Mouse (Mus musculus): ENCODE measurements around the gene Irak2. TPM values are rescaled to one million over a fixed set of nuclear protein-coding genes. Genes with fewer than 3 reads are reported as not detected.

The Irak2 gene
- total and polyA plus RNA-seq, 3 experiments, result 30.0 to 39.5 (median 32.5) TPM

- Histone ChIP-seq H3K4me3 (replicated peaks in 1 of 3; ENCODE audit: low read depth in 2 of 3, low read length in 2 of 3, poor library complexity in 1 of 3) (peak within 1 kb of the TSS; percentile 82 to 97 (median 96)), H3K79me2 (replicated peaks; ENCODE audit: control insufficient read depth, extremely low read depth, insufficient read depth, poor library complexity, severe bottlenecking) (peaks cover 44% of the 10 kb centered on the region), H3K27me3 (replicated peaks) (no peaks in the 10 kb centered on the region), H3K27ac (ENCODE audit: insufficient read depth, low read depth) (peak within 1 kb of the TSS; percentile 77), H3K36me3 (replicated peaks in 1 of 2; ENCODE audit: control insufficient read depth in 1 of 2, insufficient read depth in 1 of 2, low read length in 1 of 2) (peaks cover 35 to 53% of the 10 kb centered on the region in 2 experiments), H3K9me3 (replicated peaks; ENCODE audit: low read length) (no peaks in the 10 kb centered on the region), H3K4me1 (ENCODE audit: control insufficient read depth in 1 of 2, insufficient read depth in 2 of 2) (peaks cover 15 to 56% of the 10 kb centered on the region in 2 experiments; a peak in 3 of 4 replicates), H3K9ac (ENCODE audit: insufficient read depth, low read depth) (peak within 1 kb of the TSS; percentile 92), H3K4me2 (ENCODE audit: insufficient read depth, low read depth, poor library complexity, severe bottlenecking) (peak within 1 kb of the TSS; percentile 93)
- dilution Hi-C loops (cut with MboI; ENCODE audit: extremely low pct_ligation_motif_present, extremely low pct_unique_long_range_greater_than_20kb, low sequenced_read_pairs) (no loop called here), in situ Hi-C loops (cut with MboI; ENCODE audit: low pct_ligation_motif_present, low pct_unique_long_range_greater_than_20kb, low sequenced_read_pairs) (no loop called here)
- DNase-seq (ENCODE audit: extremely low read depth), result peak; percentile 98
- TF ChIP-seq MXI1 (IDR thresholded peaks at IDR 0.05; ENCODE audit: low read depth, low read length), result peak; percentile 82; the same call in 1 of the 2 replicates
- peak; percentile 69 for TF ChIP-seq HCFC1 (IDR thresholded peaks at IDR 0.05; ENCODE audit: low read depth, low read length)
- TF ChIP-seq SMC3 (IDR thresholded peaks at IDR 0.05; ENCODE audit: low read depth, low read length), result no peak; the same call in 1 of the 2 replicates
- TF ChIP-seq POLR2A (IDR thresholded peaks at IDR 0.05; ENCODE audit: low read depth, low read length), result peak; percentile 70
- 0 out of 2 replicates have a peak, but pooled peaks have one; percentile 3 for TF ChIP-seq MAFK (IDR thresholded peaks at IDR 0.05; ENCODE audit: insufficient replicate concordance, low read length)
- TF ChIP-seq UBTF (IDR thresholded peaks at IDR 0.05; ENCODE audit: low read depth, low read length), result peak; percentile 59; the same call in 1 of the 2 replicates
- no peak; the same call in 1 of the 2 replicates for TF ChIP-seq RCOR1 (conservative IDR thresholded peaks at IDR 0.05; ENCODE audit: low read depth, low read length)
- peak; percentile 25; the same call in 1 of the 2 replicates for TF ChIP-seq EP300 (IDR thresholded peaks at IDR 0.05; ENCODE audit: low read length)
- TF ChIP-seq TCF12 (IDR thresholded peaks at IDR 0.05; ENCODE audit: low read depth, low read length), result peak; percentile 57; the same call in 1 of the 2 replicates
- no peak for TF ChIP-seq KAT2A (IDR thresholded peaks at IDR 0.05; ENCODE audit: insufficient replicate concordance, low read length)
- peak; percentile 89 for TF ChIP-seq SIN3A (IDR thresholded peaks at IDR 0.05; ENCODE audit: low read length)
- TF ChIP-seq NRF1 (IDR thresholded peaks at IDR 0.05; ENCODE audit: low read depth, low read length), result peak; percentile 33; the same call in 1 of the 2 replicates
- TF ChIP-seq ZNF384 (IDR thresholded peaks at IDR 0.05; ENCODE audit: low read depth, low read length), result peak; percentile 99
- TF ChIP-seq POLR2AphosphoS2 (IDR thresholded peaks at IDR 0.05; ENCODE audit: low read depth, low read length), result peak; percentile 70; the same call in 1 of the 2 replicates
- no peak for TF ChIP-seq ZC3H11A (IDR thresholded peaks at IDR 0.05; ENCODE audit: low read depth, low read length)
- peak; percentile 77 for TF ChIP-seq MYC (IDR thresholded peaks at IDR 0.05; ENCODE audit: low read depth, low read length)
- peak; percentile 91 for TF ChIP-seq MEF2A (IDR thresholded peaks at IDR 0.05; ENCODE audit: borderline replicate concordance, low read depth, low read length)
- TF ChIP-seq USF1 (IDR thresholded peaks at IDR 0.05; ENCODE audit: low read depth, low read length), result peak; percentile 77
- 0 out of 2 replicates have a peak, but pooled peaks have one; percentile 27 for TF ChIP-seq ELF1 (IDR thresholded peaks at IDR 0.05; ENCODE audit: low read depth, low read length)
- peak; percentile 90 for TF ChIP-seq ETS1 (conservative IDR thresholded peaks at IDR 0.05; ENCODE audit: low read depth, low read length)
- peak; percentile 53 for TF ChIP-seq USF2 (conservative IDR thresholded peaks at IDR 0.05; ENCODE audit: low read depth, low read length)
- TF ChIP-seq E2F4 (IDR thresholded peaks at IDR 0.05; ENCODE audit: insufficient replicate concordance, low read depth, low read length), result 0 out of 2 replicates have a peak, but pooled peaks have one; percentile 78
- peak; percentile 39; the same call in 1 of the 2 replicates for TF ChIP-seq ZMIZ1 (IDR thresholded peaks at IDR 0.05; ENCODE audit: low read depth, low read length)
- peak; percentile 83 for TF ChIP-seq MAZ (IDR thresholded peaks at IDR 0.05; ENCODE audit: low read depth, low read length)
- peak in 1 of 2 experiments; percentile 42; a peak in 2 of 4 replicates for TF ChIP-seq CTCF (conservative IDR thresholded peaks at IDR 0.05 in 1 of 2, IDR thresholded peaks at IDR 0.05 in 1 of 2; ENCODE audit: low read depth in 2 of 2, low read length in 2 of 2)
- peak; percentile 99 for TF ChIP-seq BHLHE40 (IDR thresholded peaks at IDR 0.05; ENCODE audit: low read depth, low read length)
- TF ChIP-seq NELFE (IDR thresholded peaks at IDR 0.05; ENCODE audit: low read depth, low read length), result peak; percentile 44
- peak; percentile 95 for TF ChIP-seq MAX (IDR thresholded peaks at IDR 0.05; ENCODE audit: low read length)
- no peak for TF ChIP-seq JUN (IDR thresholded peaks at IDR 0.05; ENCODE audit: insufficient read depth, low read depth, low read length)
- peak; percentile 13; the same call in 1 of the 2 replicates for TF ChIP-seq ZKSCAN1 (IDR thresholded peaks at IDR 0.05; ENCODE audit: borderline replicate concordance, low read depth, low read length)
- TF ChIP-seq GABPA (IDR thresholded peaks at IDR 0.05; ENCODE audit: insufficient replicate concordance, low read depth, low read length), result no peak
- TF ChIP-seq RAD21 (IDR thresholded peaks at IDR 0.05; ENCODE audit: low read depth, low read length), result peak; percentile 25
- no peak for TF ChIP-seq JUND (conservative IDR thresholded peaks at IDR 0.05; ENCODE audit: low read depth, low read length)
- TF ChIP-seq CHD1 (IDR thresholded peaks at IDR 0.05; ENCODE audit: low read depth, low read length), result no peak
- peak; percentile 81 for TF ChIP-seq CHD2 (IDR thresholded peaks at IDR 0.05; ENCODE audit: low read length)
- TF ChIP-seq TBP (conservative IDR thresholded peaks at IDR 0.05; ENCODE audit: low read depth, low read length), result 0 out of 2 replicates have a peak, but pooled peaks have one; percentile 37
- TF ChIP-seq IRF4 (IDR thresholded peaks at IDR 0.05; ENCODE audit: low read depth, low read length), result peak; percentile 75
These were observed 58.4 kb downstream of the Irak2 start, which contains the start of gene Tatdn2 for GRCm38 (mm10) chr6:113696582-113697221. Gene Tatdn2, plus strand, starts transcription at chr6:113697050.
